Mouse (Mus musculus) spleen, embryonic (tissue): Measurements from ENCODE around the gene Mcl1.
"Not testable (repeated sequence)": the region's sequence is repeated elsewhere in the genome, so short reads cannot be mapped to it uniquely, and the experiment has no call there.

ENCODE experiments used
- CTCF ChIA-PET: fragments of 350-600 bp; sonication (Branson Sonifier 250); formaldehyde crosslinking; loops from one replicate; lab custom pipeline; 2022; lab: Charles Lee

The Mcl1 gene

GRCm38 (mm10) chr3:95658236-95658867 is at the start of gene Mcl1:
Gene Mcl1 (plus strand): TSS chr3:95658788.
- CTCF ChIA-PET: no interaction called here

GRCm38 (mm10) chr3:95609195-95609594 is 49.4 kb upstream of the Mcl1 start:
- CTCF ChIA-PET: no interaction called here

GRCm38 (mm10) chr3:95613996-95614395 is 44.6 kb upstream of the Mcl1 start:
- CTCF ChIA-PET: no interaction called here

- CTCF ChIA-PET: no interaction called here
These were observed 40.1 kb upstream of the Mcl1 start for GRCm38 (mm10) chr3:95618511-95618910.

- CTCF ChIA-PET: interaction anchor here (0.6 to 0.7 kb wide), 4 partner anchors 94 to 175 kb away, joined by 9 to 18 read pairs (median 13); partner anchors contain the start of gene Ctss
These were observed 37.3 kb upstream of the Mcl1 start for GRCm38 (mm10) chr3:95621241-95621640.

GRCm38 (mm10) chr3:95622421-95622820 is 36.2 kb upstream of the Mcl1 start:
- CTCF ChIA-PET: not testable (repeated sequence)

- CTCF ChIA-PET: interaction anchor here (0.7 kb wide), 1 partner anchor 41 kb away, joined by 8 read pairs; no protein-coding TSS in a partner anchor
These were observed 35.0 kb upstream of the Mcl1 start for GRCm38 (mm10) chr3:95623551-95623950.

GRCm38 (mm10) chr3:95623991-95624515 is 34.5 kb upstream of the Mcl1 start:
- CTCF ChIA-PET: not testable (repeated sequence)

GRCm38 (mm10) chr3:95624628-95625503 is 33.7 kb upstream of the Mcl1 start, which contains the start of gene Ensa:
Gene Ensa (plus strand): TSS chr3:95624993.
- CTCF ChIA-PET: interaction anchor here (0.7 kb wide), 1 partner anchor 483 kb away, joined by 3 read pairs; no protein-coding TSS in a partner anchor

GRCm38 (mm10) chr3:95627763-95628162 is 30.8 kb upstream of the Mcl1 start:
- CTCF ChIA-PET: interaction anchor here (0.5 to 0.6 kb wide), 2 partner anchors 34 to 660 kb away, joined by 3 to 6 read pairs; no protein-coding TSS in a partner anchor

GRCm38 (mm10) chr3:95629755-95630154 is 28.8 kb upstream of the Mcl1 start:
- CTCF ChIA-PET: no interaction called here

GRCm38 (mm10) chr3:95630856-95631255 is 27.7 kb upstream of the Mcl1 start:
- CTCF ChIA-PET: no interaction called here

- CTCF ChIA-PET: no interaction called here
These were observed 27.3 kb upstream of the Mcl1 start for GRCm38 (mm10) chr3:95631304-95631703.

GRCm38 (mm10) chr3:95632648-95633588 is 25.7 kb upstream of the Mcl1 start:
- CTCF ChIA-PET: interaction anchor here (0.5 to 1.6 kb wide), 10 partner anchors 18 to 87 kb away, joined by 3 to 20 read pairs (median 5); no protein-coding TSS in a partner anchor

GRCm38 (mm10) chr3:95635636-95636035 is 23.0 kb upstream of the Mcl1 start:
- CTCF ChIA-PET: no interaction called here

GRCm38 (mm10) chr3:95636072-95636471 is 22.5 kb upstream of the Mcl1 start:
- CTCF ChIA-PET: no interaction called here

GRCm38 (mm10) chr3:95639694-95640093 is 18.9 kb upstream of the Mcl1 start:
- CTCF ChIA-PET: interaction anchor here (1.0 kb wide), 2 partner anchors 32 to 120 kb away, joined by 3 to 4 read pairs; no protein-coding TSS in a partner anchor

- CTCF ChIA-PET: no interaction called here
These were observed 15.5 kb upstream of the Mcl1 start for GRCm38 (mm10) chr3:95643097-95643496.

GRCm38 (mm10) chr3:95645313-95646235 is 13.0 kb upstream of the Mcl1 start:
- CTCF ChIA-PET: interaction anchor here (1.0 to 1.1 kb wide), 2 partner anchors 17 to 26 kb away, joined by 3 read pairs; no protein-coding TSS in a partner anchor
